Mouse (Mus musculus) lung, postnatal 0 days (tissue): Measurements from ENCODE around the gene B230217C12Rik.

Experiments used
- CTCF ChIP-seq: IDR thresholded peaks from 2 replicates; pipeline ENCODE4 v1.5.1; 2016; ENCODE audit warnings: antibody characterized with exemption, mild to moderate bottlenecking
- EP300 ChIP-seq: IDR thresholded peaks from 2 replicates; pipeline ENCODE4 v1.6.1; 2016; ENCODE audit warnings: antibody characterized with exemption, mild to moderate bottlenecking, control low read depth

GRCm38 (mm10) chr11:97797369-97798082 lies 43.1 kb upstream of the B230217C12Rik start:
- TF ChIP-seq CTCF: no peak
- no peak for TF ChIP-seq EP300
